Mouse (Mus musculus): ENCODE data around the gene Kcne1. TPM values are rescaled to one million over a fixed set of nuclear protein-coding genes. Genes with fewer than 3 reads are reported as not detected.

Gene Kcne1
- polyA plus RNA-seq, 1 experiment: 0.33 TPM

DNA sequence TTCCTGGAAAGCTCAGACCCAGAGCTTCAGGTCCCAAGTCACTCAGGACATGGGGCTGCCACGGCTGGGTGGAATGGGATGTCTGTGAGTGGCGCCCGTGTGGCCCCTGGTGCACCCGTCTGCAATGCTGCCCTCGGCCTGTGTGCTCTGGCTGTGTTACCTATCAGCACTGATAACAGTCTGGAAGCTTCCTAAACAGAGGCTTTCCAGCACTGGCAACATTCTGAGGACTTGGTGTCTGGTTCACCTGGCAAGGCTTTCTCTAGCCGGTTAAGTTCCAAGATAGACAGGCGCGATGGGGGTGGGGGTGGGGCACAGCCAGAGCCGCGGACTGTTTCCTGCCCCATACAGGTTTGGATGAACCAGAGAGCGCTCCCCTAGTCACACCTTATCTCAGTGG is 3.3 kb downstream of the Kcne1 start:
- TF ChIP-seq POLR2A (IDR thresholded peaks at IDR 0.05; ENCODE audit: borderline replicate concordance, extremely low read depth, insufficient read depth, insufficient read length, poor library complexity, severe bottlenecking) (no peak), CTCF (IDR thresholded peaks at IDR 0.05; ENCODE audit: borderline replicate concordance, extremely low read depth, insufficient read depth, insufficient read length) (no peak)
- no peak for DNase-seq (ENCODE audit: low read depth)

DNA sequence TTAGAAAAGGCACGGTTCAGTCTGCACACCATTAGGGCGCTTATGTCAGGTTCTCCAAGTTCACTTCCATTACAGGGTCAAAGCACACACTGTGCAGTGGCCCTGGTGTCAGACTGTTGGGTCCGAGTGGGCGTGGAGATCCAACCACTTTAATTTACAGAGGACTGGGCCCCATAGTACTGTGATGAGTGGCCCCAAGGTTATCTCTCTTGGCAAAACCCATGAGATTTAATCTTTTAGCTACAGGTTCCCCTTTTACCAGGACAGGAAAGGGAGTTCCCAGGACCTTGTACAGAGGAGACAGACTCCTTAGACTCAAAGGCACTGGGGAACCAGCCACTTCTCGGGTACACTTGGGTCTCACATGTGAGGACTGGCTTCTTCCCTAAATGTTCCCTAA is 3.9 kb downstream of the Kcne1 start:
- TF ChIP-seq CTCF (IDR thresholded peaks at IDR 0.05; ENCODE audit: borderline replicate concordance, extremely low read depth, insufficient read depth, insufficient read length): no peak
- no peak for TF ChIP-seq POLR2A (IDR thresholded peaks at IDR 0.05; ENCODE audit: borderline replicate concordance, extremely low read depth, insufficient read depth, insufficient read length, poor library complexity, severe bottlenecking)
- DNase-seq (ENCODE audit: low read depth): no peak

DNA sequence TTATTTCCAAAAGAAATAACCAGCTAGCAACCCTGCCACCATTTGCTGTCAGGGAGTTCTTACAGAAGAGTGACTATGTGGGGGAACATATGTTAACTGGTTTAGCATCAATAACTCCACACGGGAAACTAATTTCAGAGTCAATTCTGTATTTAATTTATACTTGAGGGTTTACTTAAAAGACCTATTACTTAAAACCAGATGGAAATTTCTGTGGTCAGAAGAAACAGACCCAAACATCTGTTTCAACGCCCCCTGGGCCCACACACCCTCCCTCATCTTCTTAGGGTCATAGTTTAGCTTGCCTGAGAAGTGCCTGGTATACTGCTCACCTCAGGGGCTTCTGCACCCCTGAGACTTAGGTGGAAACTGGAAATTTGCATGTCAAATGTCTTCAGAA is 5.4 kb downstream of the Kcne1 start:
- TF ChIP-seq POLR2A (IDR thresholded peaks at IDR 0.05; ENCODE audit: borderline replicate concordance, extremely low read depth, insufficient read depth, insufficient read length, poor library complexity, severe bottlenecking) (no peak), CTCF (IDR thresholded peaks at IDR 0.05; ENCODE audit: borderline replicate concordance, extremely low read depth, insufficient read depth, insufficient read length) (no peak)
- no peak for DNase-seq (ENCODE audit: low read depth)

DNA sequence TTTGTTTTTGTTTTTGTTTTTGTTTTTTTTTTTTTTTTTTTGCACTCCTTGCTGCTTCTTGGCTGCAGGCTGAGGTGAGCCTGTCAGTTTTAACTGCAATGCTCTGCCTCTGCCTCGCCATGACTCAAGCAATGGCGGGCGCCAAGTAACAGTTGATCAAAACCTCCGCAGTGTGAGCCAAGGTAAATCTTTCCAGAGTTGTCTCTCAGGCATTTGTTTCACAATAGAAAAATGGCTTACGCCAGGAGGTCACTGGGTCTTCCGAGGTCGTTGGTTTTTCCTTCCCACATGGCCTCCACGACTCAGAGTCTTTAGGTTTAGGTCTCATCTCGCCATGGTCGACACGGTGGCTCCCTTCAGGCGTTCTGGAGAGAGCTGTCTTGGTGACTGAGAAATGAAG is 6.0 kb downstream of the Kcne1 start:
- no peak for DNase-seq (ENCODE audit: low read depth)
- TF ChIP-seq CTCF (IDR thresholded peaks at IDR 0.05; ENCODE audit: borderline replicate concordance, extremely low read depth, insufficient read depth, insufficient read length) (no peak), POLR2A (IDR thresholded peaks at IDR 0.05; ENCODE audit: borderline replicate concordance, extremely low read depth, insufficient read depth, insufficient read length, poor library complexity, severe bottlenecking) (no peak)

DNA sequence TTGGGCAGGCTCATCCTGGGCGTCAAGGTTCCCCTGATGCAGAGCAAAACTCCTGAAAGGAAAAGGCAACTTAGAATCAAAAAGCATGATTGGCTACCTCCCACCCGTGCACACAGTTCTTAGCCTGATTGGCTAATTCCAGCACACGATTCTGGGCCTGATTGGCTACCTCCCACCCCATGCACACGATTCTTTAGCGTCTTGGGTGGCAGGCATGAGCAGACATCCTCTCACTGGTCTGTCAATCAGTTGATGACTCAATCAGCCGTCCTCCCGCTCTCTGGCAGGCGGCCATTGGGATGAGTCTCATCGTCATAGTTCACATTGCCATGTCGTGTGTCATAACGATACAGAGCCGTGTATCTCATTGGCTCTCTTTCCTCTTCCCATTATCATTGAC is 10.3 kb downstream of the Kcne1 start:
- peak; percentile 38 for DNase-seq (ENCODE audit: low read depth)

DNA sequence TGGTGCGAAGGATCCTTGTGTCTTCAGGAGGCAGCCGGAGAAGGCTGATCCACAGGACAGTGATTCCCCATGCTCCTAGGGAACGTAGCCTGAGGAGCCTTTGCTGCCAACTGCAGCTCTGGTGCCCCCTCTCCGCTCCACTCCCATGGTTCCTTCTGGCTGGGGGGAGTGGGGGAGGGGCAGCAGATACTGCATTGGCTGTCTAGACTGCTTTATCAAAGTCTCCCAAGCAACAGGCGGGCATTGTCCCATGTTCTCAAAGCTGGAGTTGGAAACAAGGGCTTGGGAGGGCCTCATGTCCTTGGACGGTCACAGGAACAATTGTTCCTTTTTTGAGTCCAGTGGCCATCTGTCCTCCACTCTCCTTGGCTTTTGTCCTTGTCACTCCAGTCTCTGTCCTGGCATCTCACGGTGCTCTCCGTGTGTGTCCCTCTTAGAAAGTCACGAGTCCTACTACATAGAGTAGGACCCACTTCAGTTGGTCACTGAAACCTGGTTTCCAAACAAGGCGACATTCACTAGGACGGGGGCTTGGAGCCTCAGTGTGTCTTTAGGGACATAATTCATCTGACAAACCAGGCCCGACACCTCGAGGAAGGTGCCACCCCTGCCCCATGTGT is 12.9 kb downstream of the Kcne1 start:
- DNase-seq (ENCODE audit: low read depth): peak; percentile 59
- TF ChIP-seq CTCF (IDR thresholded peaks at IDR 0.05; ENCODE audit: borderline replicate concordance, extremely low read depth, insufficient read depth, insufficient read length) (no peak), POLR2A (IDR thresholded peaks at IDR 0.05; ENCODE audit: borderline replicate concordance, extremely low read depth, insufficient read depth, insufficient read length, poor library complexity, severe bottlenecking) (no peak)

More for the DNA sequence above, 10.3 kb downstream of the Kcne1 start:
- TF ChIP-seq CTCF (IDR thresholded peaks at IDR 0.05; ENCODE audit: borderline replicate concordance, extremely low read depth, insufficient read depth, insufficient read length): no peak
- no peak for TF ChIP-seq POLR2A (IDR thresholded peaks at IDR 0.05; ENCODE audit: borderline replicate concordance, extremely low read depth, insufficient read depth, insufficient read length, poor library complexity, severe bottlenecking)

DNA sequence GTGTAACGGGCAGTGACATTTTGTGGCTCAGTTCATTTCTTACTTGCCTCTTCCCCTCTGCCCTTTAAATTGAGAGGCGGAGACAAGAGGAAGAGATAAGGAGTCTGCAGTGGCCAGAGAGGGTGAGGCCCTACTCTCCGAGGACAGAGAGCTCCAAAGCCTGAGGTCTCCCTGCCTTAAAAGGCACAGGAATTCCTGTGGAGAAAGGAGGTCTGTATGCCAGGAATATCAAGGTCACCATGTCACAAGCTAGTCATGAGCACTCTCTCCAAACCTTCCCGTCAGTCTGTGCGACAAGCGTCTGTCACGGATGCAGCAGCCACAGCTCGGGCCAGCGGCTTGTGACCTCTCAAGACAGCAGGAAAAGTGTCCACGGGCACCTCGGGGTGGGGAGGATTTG is 14.1 kb downstream of the Kcne1 start:
- no peak for DNase-seq (ENCODE audit: low read depth)
- TF ChIP-seq POLR2A (IDR thresholded peaks at IDR 0.05; ENCODE audit: borderline replicate concordance, extremely low read depth, insufficient read depth, insufficient read length, poor library complexity, severe bottlenecking): no peak
- TF ChIP-seq CTCF (IDR thresholded peaks at IDR 0.05; ENCODE audit: borderline replicate concordance, extremely low read depth, insufficient read depth, insufficient read length): no peak

DNA sequence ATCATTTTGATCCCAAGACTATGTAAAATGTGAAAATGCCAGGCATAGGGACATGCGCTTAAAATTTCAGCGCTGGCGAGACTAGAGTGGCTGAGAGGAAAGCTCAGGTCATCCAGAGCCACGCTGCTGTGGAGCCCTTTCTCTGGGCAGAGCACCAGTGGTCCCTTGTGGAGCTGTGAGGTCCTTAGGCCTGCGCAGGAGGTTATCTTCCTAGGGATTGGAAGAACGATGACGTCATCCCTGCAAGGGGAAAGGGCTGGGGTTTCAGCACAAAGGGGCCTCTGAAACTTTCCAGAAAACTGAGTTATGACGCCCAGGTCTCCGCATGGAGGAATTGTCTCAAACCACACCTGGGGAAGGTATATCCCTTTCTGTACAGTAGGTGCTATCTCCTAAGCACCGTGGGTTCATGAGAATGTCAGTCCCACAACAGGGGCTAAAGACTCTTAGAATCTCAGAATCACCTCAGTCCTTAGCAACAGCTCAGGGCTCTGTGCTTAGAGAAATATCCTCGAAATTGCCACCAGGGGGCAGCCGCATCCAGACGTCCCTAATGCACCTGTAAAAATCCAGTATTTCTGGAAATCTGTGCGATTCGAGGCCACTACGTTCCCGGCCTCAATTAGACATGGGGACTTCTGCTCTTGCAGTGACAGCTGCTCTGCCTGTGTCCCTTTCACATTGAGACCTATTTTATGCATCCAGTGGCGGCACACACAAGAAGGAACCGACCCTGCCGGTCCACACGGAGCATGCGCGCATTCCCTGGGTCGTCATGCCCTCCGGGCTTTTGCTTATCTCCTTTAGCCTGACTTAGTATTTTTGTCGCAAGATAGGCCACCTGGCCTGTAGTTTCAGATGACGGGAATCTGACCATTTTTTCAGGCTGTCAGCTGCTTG is 18.4 kb downstream of the Kcne1 start:
- peak; percentile 89 for DNase-seq (ENCODE audit: low read depth)
- TF ChIP-seq CTCF (IDR thresholded peaks at IDR 0.05; ENCODE audit: borderline replicate concordance, extremely low read depth, insufficient read depth, insufficient read length) (peak; percentile 87), POLR2A (IDR thresholded peaks at IDR 0.05; ENCODE audit: borderline replicate concordance, extremely low read depth, insufficient read depth, insufficient read length, poor library complexity, severe bottlenecking) (no peak)

DNA sequence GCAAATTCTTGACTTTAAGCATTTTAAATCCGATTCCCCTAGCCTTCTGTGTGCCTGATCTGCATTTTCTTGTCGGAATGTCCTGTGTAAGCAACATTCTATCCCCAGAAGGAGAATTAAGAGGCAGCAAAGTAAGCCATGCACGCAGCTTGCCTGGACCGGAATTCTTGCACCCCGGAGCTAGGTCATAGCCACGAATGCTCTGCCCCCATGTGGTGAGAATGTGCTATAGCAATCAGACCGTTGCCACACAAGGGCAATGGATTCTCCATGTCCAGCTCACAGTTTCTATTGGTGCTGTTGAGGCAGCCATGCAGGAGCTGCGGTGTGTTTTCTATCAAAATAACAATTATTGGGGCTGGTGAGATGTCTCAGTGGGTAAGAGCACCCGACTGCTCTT is 23.0 kb downstream of the Kcne1 start:
- TF ChIP-seq CTCF (IDR thresholded peaks at IDR 0.05; ENCODE audit: borderline replicate concordance, extremely low read depth, insufficient read depth, insufficient read length) (peak; percentile 92), POLR2A (IDR thresholded peaks at IDR 0.05; ENCODE audit: borderline replicate concordance, extremely low read depth, insufficient read depth, insufficient read length, poor library complexity, severe bottlenecking) (no peak)
- DNase-seq (ENCODE audit: low read depth): peak; percentile 86

DNA sequence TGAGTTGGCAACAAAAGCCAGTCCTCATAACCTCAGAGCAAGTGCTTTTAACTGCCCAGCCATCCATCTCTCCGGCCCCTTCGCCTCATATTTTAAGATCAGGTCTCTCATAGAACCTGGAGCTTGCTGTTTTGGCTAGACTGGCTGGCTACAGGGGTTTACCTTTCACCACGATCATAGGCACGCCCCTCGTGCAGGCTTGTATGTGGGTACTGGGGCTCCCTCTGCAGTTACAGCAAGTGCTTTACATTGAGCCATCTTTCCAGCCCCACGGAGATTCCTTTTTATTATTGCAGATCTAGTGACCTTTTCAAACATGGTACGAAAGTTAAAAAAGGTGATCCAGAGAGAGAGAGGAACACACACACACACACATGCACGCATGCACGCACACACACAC is 24.7 kb downstream of the Kcne1 start:
- TF ChIP-seq POLR2A (IDR thresholded peaks at IDR 0.05; ENCODE audit: borderline replicate concordance, extremely low read depth, insufficient read depth, insufficient read length, poor library complexity, severe bottlenecking): no peak
- TF ChIP-seq CTCF (IDR thresholded peaks at IDR 0.05; ENCODE audit: borderline replicate concordance, extremely low read depth, insufficient read depth, insufficient read length): peak; percentile 27; the same call in 1 of the 2 replicates
- no peak for DNase-seq (ENCODE audit: low read depth)

DNA sequence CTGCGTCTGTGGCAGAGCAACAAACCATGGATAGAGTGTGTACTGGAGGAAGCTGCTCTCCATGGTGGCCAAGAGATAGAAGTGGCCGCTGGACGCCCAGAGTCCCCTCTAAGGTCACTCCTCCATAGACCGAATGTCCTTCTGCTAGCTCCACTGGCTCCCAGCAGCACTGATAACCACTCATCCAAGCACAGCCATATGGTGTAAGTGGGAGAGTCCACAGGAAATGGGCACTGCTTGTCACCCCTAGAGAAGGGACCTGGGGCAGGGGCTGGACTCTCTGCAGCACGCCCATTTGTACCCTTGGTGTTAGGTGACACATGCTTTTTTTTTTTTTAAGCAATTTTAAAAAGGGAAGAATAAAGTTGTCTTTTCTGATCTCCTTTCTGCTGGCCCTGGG is 28.3 kb downstream of the Kcne1 start:
- TF ChIP-seq CTCF (IDR thresholded peaks at IDR 0.05; ENCODE audit: borderline replicate concordance, extremely low read depth, insufficient read depth, insufficient read length) (no peak), POLR2A (IDR thresholded peaks at IDR 0.05; ENCODE audit: borderline replicate concordance, extremely low read depth, insufficient read depth, insufficient read length, poor library complexity, severe bottlenecking) (no peak)
- no peak for DNase-seq (ENCODE audit: low read depth)
